In genomic region chr13:9695809-9696208, GRCm38 (mm10) we compare ENCODE assay signal across 13 mouse cellular contexts.
DNase-seq lines count a peak whose midpoint lies in the region; ATAC-seq and TF ChIP-seq lines count a peak whose summit lies in the region.
"Had no signal": no experiment of that assay in that cellular context is flagged by ENCODE, and none has a peak within 500 bp of the region (broad histone marks: within the 10 kb centered on the region; RNA-seq: fewer than 3 reads in every experiment).

No protein-coding gene starts in this region.

- no peaks in the 10 kb centered on the region for H3K27me3 ChIP-seq in intestine, embryonic 14.5 days (replicated peaks; ENCODE audit: control insufficient read depth, insufficient read depth, low read length)
- no peaks in the 10 kb centered on the region for H3K27me3 ChIP-seq in intestine, postnatal 0 days (replicated peaks; ENCODE audit: control insufficient read depth, insufficient read depth, low read length)
- no peaks in the 10 kb centered on the region for H3K27me3 ChIP-seq in Patski
- H3K27me3 ChIP-seq: embryonic facial prominence, embryonic 13.5 days; forebrain, embryonic 15.5 days had no signal

- no peak overlapping the region for H3K4me3 ChIP-seq in intestine, embryonic 14.5 days (ENCODE audit: low read depth, low read length)
- no peak overlapping the region for H3K4me3 ChIP-seq in intestine, postnatal 0 days (ENCODE audit: low read depth, low read length)
- H3K4me3 ChIP-seq: embryonic facial prominence, embryonic 13.5 days; forebrain, embryonic 15.5 days had no signal

- H3K27ac ChIP-seq in intestine, embryonic 14.5 days (ENCODE audit: low read depth) = no peak overlapping the region
- no peak overlapping the region for H3K27ac ChIP-seq in intestine, postnatal 0 days (ENCODE audit: low read depth, low read length)
- H3K27ac ChIP-seq: embryonic facial prominence, embryonic 13.5 days; forebrain, embryonic 15.5 days; hindbrain, postnatal 0 days; macrophage had no signal

- CTCF ChIA-PET in Patski (lab: Charles Lee) = interaction anchor here (1.5 kb wide), 1 partner anchor 7 kb away, joined by 3 read pairs; no protein-coding TSS in a partner anchor

- H3K9ac ChIP-seq in intestine, embryonic 14.5 days (ENCODE audit: low read length) = no peak overlapping the region
- H3K9ac ChIP-seq in intestine, postnatal 0 days (ENCODE audit: low read depth, low read length) = no peak overlapping the region
- H3K9ac ChIP-seq: embryonic facial prominence, embryonic 13.5 days; forebrain, embryonic 15.5 days had no signal

- POLR2A ChIA-PET in Patski (lab: Charles Lee) = interaction anchor here (0.6 kb wide), 1 partner anchor 112 kb away, joined by 3 read pairs; no protein-coding TSS in a partner anchor

- in situ Hi-C loops in Patski (cut with MboI; ENCODE audit: low pct_unique_long_range_greater_than_20kb) = no loop called here

- intact Hi-C loops in heart, postnatal 36 days (cut with DNase I) = no loop called here

- ATAC-seq in intestine, embryonic 14.5 days (replicated peaks; ENCODE audit: low FRiP score, low TSS enrichment, low read depth) = peak; percentile 27; the same call in 1 of the 2 replicates
- no peak for ATAC-seq in intestine, postnatal 0 days
- peak; percentile 49 for ATAC-seq in Patski
- ATAC-seq in inflammation-experienced regulatory T-cells, adult 6 months = no peak
- ATAC-seq: forebrain, embryonic 15.5 days; hindbrain, postnatal 0 days had no signal

- no peaks in the 10 kb centered on the region for H3K9me3 ChIP-seq in intestine, embryonic 14.5 days (ENCODE audit: control insufficient read depth, low read length)
- no peaks in the 10 kb centered on the region for H3K9me3 ChIP-seq in intestine, postnatal 0 days (ENCODE audit: control insufficient read depth)
- H3K9me3 ChIP-seq: embryonic facial prominence, embryonic 13.5 days; forebrain, embryonic 15.5 days had no signal

- no peak for DNase-seq in intestine, embryonic 14.5 days (ENCODE audit: low spot score)
- DNase-seq in Patski (ENCODE audit: low read depth, low spot score) = no peak
- peak; percentile 29 to 33 for DNase-seq in heart, postnatal 36 days
- DNase-seq in lung, postnatal 10 days = peak; percentile 65
- DNase-seq in thymus, postnatal 4 days = no peak
- no peak for DNase-seq in gastrocnemius, postnatal 10 days
- DNase-seq: cerebellum, adult 11 months had no signal

- TF ChIP-seq CTCF in intestine, postnatal 0 days (IDR thresholded peaks at IDR 0.05; ENCODE audit: low read depth) = no peak
- TF ChIP-seq CTCF in Patski (IDR thresholded peaks at IDR 0.05) = no peak

- no peaks in the 10 kb centered on the region for H3K4me1 ChIP-seq in intestine, embryonic 14.5 days (replicated peaks; ENCODE audit: control insufficient read depth, insufficient read depth, low read length)
- H3K4me1 ChIP-seq in intestine, postnatal 0 days (replicated peaks; ENCODE audit: control insufficient read depth, insufficient read depth, low read length) = no peaks in the 10 kb centered on the region
- H3K4me1 ChIP-seq: embryonic facial prominence, embryonic 13.5 days; forebrain, embryonic 15.5 days had no signal

- no peak overlapping the region for H3K4me2 ChIP-seq in intestine, embryonic 14.5 days (ENCODE audit: low read length)
- H3K4me2 ChIP-seq in intestine, postnatal 0 days (replicated peaks; ENCODE audit: low read depth) = no peak overlapping the region
- H3K4me2 ChIP-seq: embryonic facial prominence, embryonic 13.5 days; forebrain, embryonic 15.5 days had no signal

- H3K36me3 ChIP-seq in intestine, embryonic 14.5 days (ENCODE audit: control insufficient read depth, insufficient read depth, low read length) = peaks cover 62% of the 10 kb centered on the region
- peaks cover 44% of the 10 kb centered on the region for H3K36me3 ChIP-seq in intestine, postnatal 0 days (ENCODE audit: control insufficient read depth, insufficient read depth)

Comparison
In these comparisons a context has a peak if more than half of its experiments do, and no peak if none do; other contexts are left out.
1. ATAC-seq: peak in intestine, embryonic 14.5 days (single experiment) and Patski (single experiment); none in intestine, postnatal 0 days (single experiment) and inflammation-experienced regulatory T-cells, adult 6 months (single experiment).
2. DNase-seq: peak in heart, postnatal 36 days (2 of 2) and lung, postnatal 10 days (single experiment); none in intestine, embryonic 14.5 days (single experiment), Patski (single experiment), thymus, postnatal 4 days (single experiment) and gastrocnemius, postnatal 10 days (single experiment).